Mouse (Mus musculus) small intestine, adult 2 months (tissue): ENCODE measurements around the gene Zbtb7a. TPM values are rescaled to one million over a fixed set of nuclear protein-coding genes. Genes with fewer than 3 reads are reported as not detected.

Experiments
- H3K27ac ChIP-seq: fragments of 200-500 bp; 2 replicates; pipeline ENCODE4 v1.5.1; 2012; ENCODE audit warnings: low read depth, low read length, control low read depth, inconsistent platforms; ENCODE audit not compliant: insufficient read depth
- H3K27me3 ChIP-seq: fragments of 200-500 bp; 2 replicates; pipeline ENCODE4 v1.6.1; 2012; ENCODE audit warnings: mild to moderate bottlenecking, moderate library complexity, low read length, inconsistent platforms; ENCODE audit not compliant: control insufficient read depth, insufficient read depth
- H3K36me3 ChIP-seq: fragments of 200-500 bp; 2 replicates; pipeline ENCODE4 v1.6.1; 2012; ENCODE audit warnings: mild to moderate bottlenecking, low read length, control low read depth, inconsistent platforms; ENCODE audit not compliant: control insufficient read depth, insufficient read depth
- H3K4me1 ChIP-seq: fragments of 200-500 bp; 2 replicates; pipeline ENCODE4 v1.6.1; 2012; ENCODE audit warnings: low read length, inconsistent platforms, mixed read lengths; ENCODE audit not compliant: control insufficient read depth, insufficient read depth, insufficient read length
- H3K4me3 ChIP-seq: fragments of 200-500 bp; 2 replicates; pipeline ENCODE4 v1.5.1; 2012; ENCODE audit warnings: low read depth, mild to moderate bottlenecking, control low read depth, inconsistent platforms, low read length, moderate library complexity
- CTCF ChIP-seq: fragments of 200-500 bp; IDR thresholded peaks from 2 replicates; pipeline ENCODE4 v1.5.1; 2012; ENCODE audit warnings: low read depth, mild to moderate bottlenecking, control low read depth, inconsistent platforms, low read length, moderate library complexity, mixed read lengths; ENCODE audit not compliant: insufficient replicate concordance, insufficient read length; ENCODE audit errors: extremely low read depth
- POLR2A ChIP-seq: fragments of 200-500 bp; IDR thresholded peaks from 2 replicates; pipeline ENCODE4 v1.6.1; 2012; ENCODE audit warnings: low read depth, mild to moderate bottlenecking, control low read depth, inconsistent platforms, low read length, moderate library complexity
- WGBS: fragments of 180-500 bp; shearing (Covaris S2); methylation state at CpG from one replicate; pipeline ENCODE4 v1.1.7; 2018; 5-methylcytosine and 5-hydroxymethylcytosine counted together
- polyA plus RNA-seq: library from polyadenylated mRNA; depleted of rRNA; stranded (reverse); fragments of >200 nt; gene quantifications from 2 replicates; pipeline ENCODE4 v1.2.3, GENCODE M21; 2012

Gene Zbtb7a
- polyA plus RNA-seq, 1 experiment, result 187 TPM

- Histone ChIP-seq H3K27me3 (no peaks in the 10 kb centered on the region), H3K4me1 (peaks cover 17% of the 10 kb centered on the region), H3K36me3 (no peaks in the 10 kb centered on the region), H3K4me3 (peak overlapping the region; percentile 66), H3K27ac (peak overlapping the region; percentile 99)
- 1% methylated on average over 16 of the region's 16 CpGs for WGBS
- TF ChIP-seq CTCF, result no peak
- TF ChIP-seq POLR2A, result peak; percentile 42; the same call in 1 of the 2 replicates
Measured at GRCm38 (mm10) chr10:81134181-81134587, 836 bp upstream of the Zbtb7a start.

GRCm38 (mm10) chr10:81135831-81136705 is 1.0 kb downstream of the Zbtb7a start:
- H3K36me3 ChIP-seq, result no peaks in the 10 kb centered on the region
- peak overlapping the region; percentile 99 for H3K27ac ChIP-seq
- no peaks in the 10 kb centered on the region for H3K27me3 ChIP-seq
- peak overlapping the region; percentile 80 for H3K4me3 ChIP-seq
- no peak for TF ChIP-seq CTCF
- peak; percentile 77 for TF ChIP-seq POLR2A
- H3K4me1 ChIP-seq, result peaks cover 27% of the 10 kb centered on the region
- WGBS, result under 1% methylated on average over 86 of the region's 86 CpGs

GRCm38 (mm10) chr10:81136706-81137231 is 1.7 kb downstream of the Zbtb7a start:
- H3K4me1 ChIP-seq, result peaks cover 32% of the 10 kb centered on the region

GRCm38 (mm10) chr10:81137252-81138130 is 2.5 kb downstream of the Zbtb7a start:
- no peaks in the 10 kb centered on the region for H3K27me3 ChIP-seq
- 1% methylated on average over 79 of the region's 89 CpGs for WGBS
- TF ChIP-seq CTCF (no peak), POLR2A (peak; percentile 26; the same call in 1 of the 2 replicates)
- peak overlapping the region; percentile 91 for H3K4me3 ChIP-seq
- peaks cover 38% of the 10 kb centered on the region for H3K4me1 ChIP-seq
- no peaks in the 10 kb centered on the region for H3K36me3 ChIP-seq
- peak overlapping the region; percentile 88 for H3K27ac ChIP-seq

More at GRCm38 (mm10) chr10:81136706-81137231, 1.7 kb downstream of the Zbtb7a start:
- TF ChIP-seq CTCF, result no peak
- no peak for TF ChIP-seq POLR2A
- Histone ChIP-seq H3K36me3 (no peaks in the 10 kb centered on the region), H3K4me3 (peak overlapping the region; percentile 80), H3K27ac (peak overlapping the region; percentile 93), H3K27me3 (no peaks in the 10 kb centered on the region)
- WGBS, result 2% methylated on average over 48 of the region's 50 CpGs

GRCm38 (mm10) chr10:81138131-81138782 is 3.2 kb downstream of the Zbtb7a start:
- no peaks in the 10 kb centered on the region for H3K36me3 ChIP-seq
- H3K4me1 ChIP-seq, result peaks cover 40% of the 10 kb centered on the region
- 1% methylated on average over 24 of the region's 24 CpGs for WGBS
- H3K27me3 ChIP-seq, result no peaks in the 10 kb centered on the region
- peak overlapping the region; percentile 88 for H3K27ac ChIP-seq
- H3K4me3 ChIP-seq, result peak overlapping the region; percentile 91
- TF ChIP-seq CTCF (no peak), POLR2A (no peak)

- H3K4me3 ChIP-seq, result peak overlapping the region; percentile 91
- peaks cover 6% of the 10 kb centered on the region for H3K36me3 ChIP-seq
- H3K27ac ChIP-seq, result peak overlapping the region; percentile 88
- H3K4me1 ChIP-seq, result peaks cover 46% of the 10 kb centered on the region
- WGBS, result 19% methylated on average over 11 of the region's 11 CpGs
- TF ChIP-seq CTCF, result no peak
- no peak for TF ChIP-seq POLR2A
- H3K27me3 ChIP-seq, result no peaks in the 10 kb centered on the region
Measured at GRCm38 (mm10) chr10:81138821-81139528, 4.0 kb downstream of the Zbtb7a start.
